Mouse (Mus musculus): ENCODE measurements at regions not wholly inside any gene's neighbourhood (a gene's known extent, or its start where the extent isn't known, plus 50 kb on each side); places are given as distances from the start of the nearest gene placed in this dataset.

- H3K9me3 ChIP-seq: no peaks in the 10 kb centered on the region
- H3K4me3 ChIP-seq: no peak overlapping the region
- ATAC-seq (ENCODE audit: low FRiP score, low read depth): no peak
Observed at GRCm38 (mm10) chr13:53996867-53997266, 58.6 kb downstream of the Drd1 start.

GRCm38 (mm10) chr13:53992863-53993451 lies 62.5 kb downstream of the Drd1 start:
- WGBS: 82% methylated on average over 7 of the region's 7 CpGs
- Histone ChIP-seq H3K9me3 (no peaks in the 10 kb centered on the region), H3K27me3 (no peaks in the 10 kb centered on the region), H3K4me1 (no peaks in the 10 kb centered on the region), H3K4me3 (no peak overlapping the region), H3K36me3 (no peaks in the 10 kb centered on the region), H3K9ac (replicated peaks) (no peak overlapping the region), H3K27ac (replicated peaks) (no peak overlapping the region), H3K4me2 (replicated peaks) (no peak overlapping the region)
- no peak for ATAC-seq (ENCODE audit: low FRiP score, low read depth)

More at GRCm38 (mm10) chr13:53996867-53997266, 58.6 kb downstream of the Drd1 start:
- WGBS: 71% methylated on average over 1 of the region's 1 CpGs
- no peaks in the 10 kb centered on the region for H3K36me3 ChIP-seq
- H3K4me2 ChIP-seq (replicated peaks): no peak overlapping the region
- no peak overlapping the region for H3K27ac ChIP-seq (replicated peaks)
- H3K27me3 ChIP-seq: no peaks in the 10 kb centered on the region
- no peak overlapping the region for H3K9ac ChIP-seq (replicated peaks)
- H3K4me1 ChIP-seq: no peaks in the 10 kb centered on the region

- no peak overlapping the region for H3K9ac ChIP-seq (replicated peaks)
- no peak for ATAC-seq (ENCODE audit: low FRiP score, low read depth)
- H3K36me3 ChIP-seq: no peaks in the 10 kb centered on the region
- H3K4me2 ChIP-seq (replicated peaks): no peak overlapping the region
- no peaks in the 10 kb centered on the region for H3K27me3 ChIP-seq
- H3K27ac ChIP-seq (replicated peaks): no peak overlapping the region
- H3K4me1 ChIP-seq: no peaks in the 10 kb centered on the region
- 74% methylated on average over 2 of the region's 2 CpGs for WGBS
- no peaks in the 10 kb centered on the region for H3K9me3 ChIP-seq
- H3K4me3 ChIP-seq: no peak overlapping the region
Observed at GRCm38 (mm10) chr13:53979226-53979625, 76.3 kb downstream of the Drd1 start.

GRCm38 (mm10) chr13:53969421-53969820 lies 86.1 kb downstream of the Drd1 start:
- Histone ChIP-seq H3K4me1 (no peaks in the 10 kb centered on the region), H3K4me3 (no peak overlapping the region), H3K36me3 (no peaks in the 10 kb centered on the region), H3K4me2 (replicated peaks) (no peak overlapping the region), H3K27ac (replicated peaks) (no peak overlapping the region), H3K9me3 (peaks cover 17% of the 10 kb centered on the region; the same call in 1 of the 2 replicates), H3K27me3 (no peaks in the 10 kb centered on the region), H3K9ac (replicated peaks) (no peak overlapping the region)
- WGBS: 87% methylated on average over 2 of the region's 2 CpGs
- no peak for ATAC-seq (ENCODE audit: low FRiP score, low read depth)

- no peak for ATAC-seq (ENCODE audit: low FRiP score, low read depth)
- Histone ChIP-seq H3K9ac (replicated peaks) (no peak overlapping the region), H3K4me1 (no peaks in the 10 kb centered on the region), H3K27ac (replicated peaks) (no peak overlapping the region), H3K4me3 (no peak overlapping the region), H3K36me3 (no peaks in the 10 kb centered on the region), H3K27me3 (no peaks in the 10 kb centered on the region), H3K9me3 (no peaks in the 10 kb centered on the region), H3K4me2 (replicated peaks) (no peak overlapping the region)
- 93% methylated on average over 15 of the region's 15 CpGs for WGBS
Observed at GRCm38 (mm10) chr13:53956167-53956566, 99.3 kb downstream of the Drd1 start.

- Histone ChIP-seq H3K4me3 (no peak overlapping the region), H3K36me3 (no peaks in the 10 kb centered on the region), H3K27ac (replicated peaks) (no peak overlapping the region), H3K27me3 (no peaks in the 10 kb centered on the region), H3K9me3 (no peaks in the 10 kb centered on the region), H3K4me2 (replicated peaks) (no peak overlapping the region), H3K4me1 (no peaks in the 10 kb centered on the region), H3K9ac (replicated peaks) (no peak overlapping the region)
- WGBS: 2% methylated on average over 4 of the region's 4 CpGs
- ATAC-seq (ENCODE audit: low FRiP score, low read depth): no peak
Observed at GRCm38 (mm10) chr13:53948056-53948455, 107.4 kb downstream of the Drd1 start.

- H3K36me3 ChIP-seq: no peaks in the 10 kb centered on the region
- no peak for ATAC-seq (ENCODE audit: low FRiP score, low read depth)
Observed at GRCm38 (mm10) chr13:53945681-53946080, 109.8 kb downstream of the Drd1 start.

GRCm38 (mm10) chr13:53941005-53941747 lies 114.3 kb downstream of the Drd1 start:
- Histone ChIP-seq H3K4me1 (no peaks in the 10 kb centered on the region), H3K9me3 (no peaks in the 10 kb centered on the region), H3K9ac (replicated peaks) (no peak overlapping the region), H3K27ac (replicated peaks) (no peak overlapping the region), H3K27me3 (no peaks in the 10 kb centered on the region), H3K4me2 (replicated peaks) (no peak overlapping the region), H3K4me3 (no peak overlapping the region), H3K36me3 (no peaks in the 10 kb centered on the region)
- 77% methylated on average over 13 of the region's 13 CpGs for WGBS
- no peak for ATAC-seq (ENCODE audit: low FRiP score, low read depth)

More at GRCm38 (mm10) chr13:53945681-53946080, 109.8 kb downstream of the Drd1 start:
- Histone ChIP-seq H3K9me3 (no peaks in the 10 kb centered on the region), H3K4me2 (replicated peaks) (no peak overlapping the region), H3K9ac (replicated peaks) (no peak overlapping the region), H3K4me3 (no peak overlapping the region), H3K27ac (replicated peaks) (no peak overlapping the region), H3K4me1 (no peaks in the 10 kb centered on the region), H3K27me3 (no peaks in the 10 kb centered on the region)
- 74% methylated on average over 5 of the region's 5 CpGs for WGBS

- ATAC-seq (ENCODE audit: low FRiP score, low read depth): no peak
- Histone ChIP-seq H3K4me2 (replicated peaks) (no peak overlapping the region), H3K9me3 (no peaks in the 10 kb centered on the region), H3K4me3 (no peak overlapping the region), H3K27ac (replicated peaks) (no peak overlapping the region), H3K36me3 (no peaks in the 10 kb centered on the region), H3K4me1 (no peaks in the 10 kb centered on the region), H3K27me3 (no peaks in the 10 kb centered on the region), H3K9ac (replicated peaks) (no peak overlapping the region)
- WGBS: 86% methylated on average over 14 of the region's 14 CpGs
Observed at GRCm38 (mm10) chr13:53935174-53935699, 120.3 kb downstream of the Drd1 start.

- Histone ChIP-seq H3K4me3 (no peak overlapping the region), H3K36me3 (no peaks in the 10 kb centered on the region), H3K9me3 (no peaks in the 10 kb centered on the region), H3K27me3 (no peaks in the 10 kb centered on the region), H3K9ac (replicated peaks) (no peak overlapping the region), H3K27ac (replicated peaks) (no peak overlapping the region), H3K4me2 (replicated peaks) (no peak overlapping the region), H3K4me1 (no peaks in the 10 kb centered on the region)
- 85% methylated on average over 6 of the region's 6 CpGs for WGBS
- no peak for ATAC-seq (ENCODE audit: low FRiP score, low read depth)
Observed at GRCm38 (mm10) chr13:53934457-53934856, 121.0 kb downstream of the Drd1 start.

- Histone ChIP-seq H3K9me3 (no peaks in the 10 kb centered on the region), H3K36me3 (no peaks in the 10 kb centered on the region), H3K4me2 (replicated peaks) (no peak overlapping the region), H3K4me1 (0 out of 2 replicates have a peak, but pooled peaks cover 4% of the 10 kb centered on the region), H3K27me3 (no peaks in the 10 kb centered on the region), H3K27ac (replicated peaks) (no peak overlapping the region), H3K4me3 (no peak overlapping the region), H3K9ac (replicated peaks) (no peak overlapping the region)
- ATAC-seq (ENCODE audit: low FRiP score, low read depth): no peak
- 84% methylated on average over 4 of the region's 4 CpGs for WGBS
Observed at GRCm38 (mm10) chr13:53926128-53926527, 129.4 kb downstream of the Drd1 start.

GRCm38 (mm10) chr13:53924433-53924832 lies 131.1 kb downstream of the Drd1 start:
- H3K27me3 ChIP-seq: no peaks in the 10 kb centered on the region
- no peak overlapping the region for H3K9ac ChIP-seq (replicated peaks)
- H3K4me3 ChIP-seq: no peak overlapping the region
- WGBS: 88% methylated on average over 3 of the region's 4 CpGs
- H3K4me2 ChIP-seq (replicated peaks): no peak overlapping the region
- 0 out of 2 replicates have a peak, but pooled peaks cover 4% of the 10 kb centered on the region for H3K4me1 ChIP-seq
- no peaks in the 10 kb centered on the region for H3K36me3 ChIP-seq
- H3K27ac ChIP-seq (replicated peaks): no peak overlapping the region
- H3K9me3 ChIP-seq: no peaks in the 10 kb centered on the region
- no peak for ATAC-seq (ENCODE audit: low FRiP score, low read depth)

All from midbrain, embryonic 12.5 days (tissue).